Mouse (Mus musculus): Measurements from ENCODE around the gene Cldn7.

- no peak for TF ChIP-seq POLR2A (IDR thresholded peaks at IDR 0.05; ENCODE audit: insufficient read depth, low read length)
- TF ChIP-seq CTCF (IDR thresholded peaks at IDR 0.05; ENCODE audit: low read depth, low read length): no peak
- no peak for TF ChIP-seq EP300 (IDR thresholded peaks at IDR 0.05; ENCODE audit: insufficient read depth, low read depth, low read length)
Measured at GRCm38 (mm10) chr11:69974907-69975306, 10.3 kb downstream of the Cldn7 start.

Data from ES-Bruce4 (cell line).